Mouse (Mus musculus) limb, embryonic 12.5 days (tissue): Measurements from ENCODE around the gene Aktip. TPM values are rescaled to one million over a fixed set of nuclear protein-coding genes. Genes with fewer than 3 reads are reported as not detected.
A peak's percentile ranks its signal among the peaks of the same experiment; 100 is the strongest.

Experiments
- ATAC-seq: fragments of 200-750 bp; cut with Nextera tagmentation; 2 replicates; pipeline ENCODE4 v1.8.0; 2017; ENCODE audit warnings: low read depth, moderate TSS enrichment; ENCODE audit not compliant: insufficient number of reproducible peaks, insufficient read depth, low FRiP score, low TSS enrichment
- H3K27ac ChIP-seq: fragments of 300-500 bp; sonication (generic); 2 replicates; pipeline ENCODE4 v1.5.1; 2016; ENCODE audit warnings: mild to moderate bottlenecking, moderate library complexity
- H3K27me3 ChIP-seq: fragments of 300-500 bp; sonication (generic); 2 replicates; pipeline ENCODE4 v1.6.1; 2016; ENCODE audit warnings: mild to moderate bottlenecking, moderate library complexity
- H3K36me3 ChIP-seq: fragments of 300-500 bp; sonication (generic); 2 replicates; pipeline ENCODE4 v1.6.1; 2016; ENCODE audit warnings: mild to moderate bottlenecking, moderate library complexity
- H3K4me1 ChIP-seq: fragments of 300-500 bp; sonication (generic); replicated peaks from 2 replicates; pipeline ENCODE4 v1.6.1; 2016
- H3K4me2 ChIP-seq: fragments of 300-500 bp; sonication (generic); 2 replicates; pipeline ENCODE4 v1.6.1; 2016; ENCODE audit warnings: mild to moderate bottlenecking, moderate library complexity
- H3K4me3 ChIP-seq: fragments of 300-500 bp; sonication (generic); replicated peaks from 2 replicates; pipeline ENCODE4 v1.5.1; 2016; ENCODE audit warnings: mild to moderate bottlenecking
- H3K9ac ChIP-seq: fragments of 300-500 bp; sonication (generic); replicated peaks from 2 replicates; pipeline ENCODE4 v1.6.1; 2016; ENCODE audit warnings: mild to moderate bottlenecking, moderate library complexity
- H3K9me3 ChIP-seq: fragments of 300-500 bp; sonication (generic); 2 replicates; pipeline ENCODE4 v1.6.1; 2016; ENCODE audit warnings: mild to moderate bottlenecking, moderate library complexity
- WGBS: fragments of 180-500 bp; shearing (Covaris S2); methylation state at CpG from one replicate; pipeline ENCODE4 v1.1.7; 2016; 5-methylcytosine and 5-hydroxymethylcytosine counted together
- polyA plus RNA-seq: library from polyadenylated mRNA; unstranded; fragments of >200 nt; fragmentation: Nextera tagmentation; extraction: Ambion mirVana; gene quantifications from 2 replicates; pipeline ENCODE4 v1.2.1, GENCODE M21; 2016

Aktip gene
- polyA plus RNA-seq, 1 experiment from 2014 or later, result 43.0 TPM

DNA sequence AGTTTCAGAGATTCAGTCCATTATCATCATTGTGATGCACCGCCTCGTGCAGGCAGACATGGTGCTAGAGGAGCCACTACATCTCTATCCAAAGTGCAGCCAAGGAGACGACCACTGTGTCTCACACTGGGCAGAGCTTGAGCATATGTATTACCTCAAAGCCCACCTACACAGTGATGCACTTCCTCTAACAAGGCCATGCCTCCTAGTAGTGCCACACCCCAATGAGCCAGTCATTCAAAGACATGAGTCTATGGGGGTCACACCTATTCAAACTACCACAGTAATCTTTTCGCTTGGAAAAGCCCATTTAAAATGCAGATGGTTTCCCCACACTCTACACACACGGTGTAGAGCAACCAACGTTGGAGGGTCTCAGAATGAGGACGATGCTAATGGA, 48.2 kb downstream of the Aktip start:
- WGBS, result 87% methylated on average over 7 of the region's 7 CpGs

GRCm38 (mm10) chr8:91149298-91149697, 50.5 kb downstream of the Aktip start:
- no peaks in the 10 kb centered on the region for H3K4me1 ChIP-seq
- no peaks in the 10 kb centered on the region for H3K9me3 ChIP-seq
- H3K27ac ChIP-seq, result no peak overlapping the region
- no peaks in the 10 kb centered on the region for H3K36me3 ChIP-seq
- 58% methylated on average over 3 of the region's 3 CpGs for WGBS
- H3K9ac ChIP-seq, result no peak overlapping the region
- no peak overlapping the region for H3K4me2 ChIP-seq
- peaks cover 11% of the 10 kb centered on the region for H3K27me3 ChIP-seq
- ATAC-seq, result no peak
- H3K4me3 ChIP-seq, result no peak overlapping the region

More for the DNA sequence above, 48.2 kb downstream of the Aktip start:
- Histone ChIP-seq H3K9ac (no peak overlapping the region), H3K27me3 (peaks cover 11% of the 10 kb centered on the region), H3K36me3 (no peaks in the 10 kb centered on the region), H3K27ac (no peak overlapping the region), H3K4me1 (no peaks in the 10 kb centered on the region), H3K4me3 (no peak overlapping the region), H3K9me3 (no peaks in the 10 kb centered on the region), H3K4me2 (no peak overlapping the region)
- ATAC-seq, result no peak

DNA sequence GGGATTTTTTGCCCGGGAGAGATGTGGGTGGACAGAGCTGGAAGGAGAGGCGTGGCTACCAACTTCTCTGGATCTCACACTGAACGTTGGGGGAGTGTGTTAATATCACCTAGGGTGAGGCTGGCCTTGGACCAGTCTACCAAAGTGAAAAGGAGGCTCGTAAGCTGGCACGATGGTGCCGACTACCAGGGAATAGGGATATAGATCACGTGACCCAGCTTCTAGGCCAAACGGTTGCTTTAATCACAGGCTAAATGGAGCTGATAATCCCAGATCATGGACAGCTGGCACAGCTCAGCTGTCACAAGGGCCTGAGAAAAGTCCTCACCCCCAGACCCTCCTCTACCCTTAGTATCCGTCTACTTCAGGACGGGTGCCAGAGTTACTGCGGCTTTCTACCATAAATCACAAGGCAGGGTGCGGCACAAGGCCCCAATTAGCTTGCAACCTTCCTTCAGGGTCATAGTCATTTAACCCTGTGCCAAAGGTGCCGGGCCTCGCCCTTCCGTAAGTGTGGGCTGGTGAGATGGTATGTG, 51.1 kb downstream of the Aktip start:
- Histone ChIP-seq H3K36me3 (no peaks in the 10 kb centered on the region), H3K4me2 (no peak overlapping the region; the same call in 1 of the 2 replicates), H3K9me3 (no peaks in the 10 kb centered on the region), H3K27ac (no peak overlapping the region), H3K27me3 (peaks cover 11% of the 10 kb centered on the region), H3K4me1 (no peaks in the 10 kb centered on the region), H3K4me3 (no peak overlapping the region), H3K9ac (no peak overlapping the region)
- ATAC-seq, result no peak
- WGBS, result 32% methylated on average over 15 of the region's 15 CpGs

DNA sequence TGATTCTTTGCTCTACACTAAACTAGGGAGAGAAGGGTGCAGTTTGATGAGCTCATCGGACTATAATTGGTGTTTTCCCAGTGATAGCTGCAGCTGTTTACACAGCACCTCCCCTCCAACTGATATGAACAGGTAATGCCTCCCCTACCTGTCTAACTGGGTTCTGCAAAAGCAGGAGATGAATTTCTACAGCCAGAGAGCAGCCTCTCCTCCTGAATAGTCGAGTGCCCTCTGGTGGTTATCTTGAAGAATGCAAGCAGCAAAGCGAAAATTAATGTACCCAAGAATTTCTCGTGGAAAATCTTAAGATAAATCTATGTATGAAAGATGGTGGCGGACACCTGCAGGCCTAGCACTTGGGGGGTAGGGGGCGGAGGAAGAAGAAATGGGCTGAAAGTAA, 52.1 kb downstream of the Aktip start:
- H3K4me2 ChIP-seq, result no peak overlapping the region; the same call in 1 of the 2 replicates
- WGBS, result 15% methylated on average over 6 of the region's 6 CpGs

DNA sequence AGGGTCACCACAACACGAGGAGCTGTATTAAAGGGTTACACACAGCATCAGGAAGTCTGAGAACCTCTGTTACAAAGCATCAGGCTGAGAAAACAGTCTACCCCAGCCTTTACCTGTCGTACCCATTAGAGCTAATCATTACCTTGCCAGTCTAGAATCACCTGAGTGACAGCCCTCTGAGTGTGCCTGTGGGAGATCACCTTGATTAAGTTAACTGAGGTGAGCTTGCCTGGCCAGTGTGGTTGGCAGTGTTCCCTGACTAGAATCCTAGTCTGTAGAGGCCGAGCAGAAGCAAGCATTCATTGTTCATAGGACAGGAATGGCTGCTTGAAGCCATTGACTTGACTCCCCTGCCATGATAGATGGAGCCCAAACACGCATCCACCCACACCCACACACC, 58.9 kb downstream of the Aktip start:
- Histone ChIP-seq H3K9ac (no peak overlapping the region), H3K27me3 (no peaks in the 10 kb centered on the region), H3K27ac (no peak overlapping the region), H3K4me2 (no peak overlapping the region), H3K9me3 (peaks cover 6% of the 10 kb centered on the region; the same call in 1 of the 2 replicates), H3K4me3 (no peak overlapping the region), H3K4me1 (0 out of 2 replicates have a peak, but pooled peaks cover under 1% of the 10 kb centered on the region), H3K36me3 (no peaks in the 10 kb centered on the region)
- ATAC-seq, result no peak
- WGBS, result 82% methylated on average over 4 of the region's 4 CpGs

More for the DNA sequence above, 52.1 kb downstream of the Aktip start:
- Histone ChIP-seq H3K27ac (no peak overlapping the region), H3K4me1 (no peaks in the 10 kb centered on the region), H3K9me3 (no peaks in the 10 kb centered on the region), H3K9ac (no peak overlapping the region), H3K27me3 (peaks cover 11% of the 10 kb centered on the region), H3K4me3 (no peak overlapping the region), H3K36me3 (no peaks in the 10 kb centered on the region)
- ATAC-seq, result no peak

- Histone ChIP-seq H3K9me3 (no peaks in the 10 kb centered on the region), H3K4me2 (no peak overlapping the region), H3K4me3 (no peak overlapping the region), H3K4me1 (peaks cover 16% of the 10 kb centered on the region), H3K27me3 (no peaks in the 10 kb centered on the region), H3K36me3 (peaks cover 3% of the 10 kb centered on the region; the same call in 1 of the 2 replicates), H3K27ac (no peak overlapping the region), H3K9ac (no peak overlapping the region)
- 66% methylated on average over 14 of the region's 14 CpGs for WGBS
- ATAC-seq, result no peak
Observed at GRCm38 (mm10) chr8:91135308-91136181, 64.2 kb downstream of the Aktip start.

DNA sequence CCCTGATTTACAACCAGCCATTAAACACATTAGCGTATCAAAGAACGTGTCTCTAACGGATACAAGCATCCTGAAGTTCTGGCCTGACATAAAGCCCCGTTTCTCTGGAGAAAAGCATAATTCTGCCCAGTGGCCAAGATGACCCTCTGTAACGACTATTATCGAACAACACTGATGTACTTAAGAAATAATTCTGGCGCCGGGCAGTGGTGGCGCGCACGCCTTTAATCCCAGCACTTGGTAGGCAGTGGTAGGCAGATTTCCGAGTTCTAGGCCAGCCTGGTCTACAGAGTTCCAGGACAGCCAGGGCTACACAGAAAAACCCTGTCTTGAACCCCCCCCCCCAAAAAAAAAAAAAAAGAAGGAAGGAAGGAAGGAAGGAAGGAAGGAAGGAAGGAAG, 65.1 kb downstream of the Aktip start:
- H3K9me3 ChIP-seq, result no peaks in the 10 kb centered on the region
- WGBS, result 40% methylated on average over 12 of the region's 12 CpGs
- peak overlapping the region; percentile 86 for H3K4me3 ChIP-seq
- H3K36me3 ChIP-seq, result peaks cover 8% of the 10 kb centered on the region
- H3K9ac ChIP-seq, result no peak overlapping the region
- ATAC-seq, result no peak
- H3K27ac ChIP-seq, result 0 out of 2 replicates have a peak overlapping the region, but pooled peaks have one; percentile 17
- no peaks in the 10 kb centered on the region for H3K27me3 ChIP-seq
- peaks cover 16% of the 10 kb centered on the region for H3K4me1 ChIP-seq
- H3K4me2 ChIP-seq, result peak overlapping the region; percentile 90

DNA sequence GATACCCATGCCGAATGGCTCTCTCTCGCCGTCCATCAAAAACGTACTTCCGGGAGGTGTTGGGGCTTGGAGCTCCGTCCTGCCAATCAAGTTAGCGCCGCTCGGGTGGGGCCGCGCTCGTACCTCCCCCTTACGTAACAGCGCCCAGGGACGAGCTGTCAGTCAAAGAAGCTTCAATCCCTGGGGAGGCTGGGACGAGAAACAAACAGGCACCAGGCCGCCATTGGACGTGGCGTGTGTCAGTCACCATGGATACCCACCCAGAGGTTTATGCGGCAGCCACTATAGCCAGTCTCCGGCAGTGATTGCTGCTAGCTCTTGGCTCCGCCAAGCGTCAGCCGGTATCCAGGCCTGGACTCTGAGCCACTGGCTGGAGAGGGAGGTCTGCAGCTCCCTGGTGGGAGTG, 65.7 kb downstream of the Aktip start:
- Histone ChIP-seq H3K27me3 (no peaks in the 10 kb centered on the region), H3K4me3 (peak overlapping the region; percentile 86), H3K4me2 (peak overlapping the region; percentile 90), H3K36me3 (peaks cover 13% of the 10 kb centered on the region), H3K9me3 (no peaks in the 10 kb centered on the region), H3K27ac (peak overlapping the region; percentile 45), H3K9ac (peak overlapping the region; percentile 70; the same call in 1 of the 2 replicates), H3K4me1 (peaks cover 16% of the 10 kb centered on the region)
- whole genome bisulfite sequencing, result under 1% methylated on average over 24 of the region's 24 CpGs
- ATAC-seq, result peak; percentile 99

DNA sequence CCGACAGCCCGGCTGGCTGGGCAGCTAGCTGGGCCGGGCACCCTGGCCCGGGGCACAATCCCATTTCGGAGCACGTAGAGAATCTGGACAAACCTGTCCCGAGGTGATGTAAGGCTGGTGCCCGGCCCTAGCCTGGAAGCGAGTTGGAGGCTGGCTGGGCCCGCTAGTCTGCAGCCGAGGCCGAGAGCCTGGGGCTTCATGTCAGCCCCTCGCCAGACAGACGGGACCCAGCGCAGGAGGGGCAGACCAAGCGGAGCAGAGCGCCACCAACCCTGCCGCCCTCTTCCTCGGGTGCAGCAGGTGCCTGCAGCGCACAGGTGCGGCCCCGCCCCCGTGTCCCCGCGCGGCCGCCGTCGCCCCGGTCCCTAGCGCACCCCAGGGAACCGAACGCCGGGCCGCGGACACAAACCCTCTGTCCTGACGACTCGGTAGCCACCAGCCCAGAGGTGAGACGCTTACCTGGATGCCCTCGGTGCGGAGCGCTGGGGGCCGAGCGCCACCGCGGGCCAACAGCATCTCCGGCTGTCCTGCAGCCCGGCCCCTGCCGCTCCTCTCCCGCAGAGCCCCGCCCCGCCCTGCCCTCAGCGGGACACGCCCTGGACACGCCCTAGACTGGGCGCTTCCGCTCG, 66.2 kb downstream of the Aktip start:
- Histone ChIP-seq H3K4me3 (peak overlapping the region; percentile 86), H3K4me2 (peak overlapping the region; percentile 90), H3K27ac (no peak overlapping the region), H3K36me3 (peaks cover 19% of the 10 kb centered on the region), H3K9me3 (no peaks in the 10 kb centered on the region), H3K9ac (peak overlapping the region; percentile 70), H3K27me3 (no peaks in the 10 kb centered on the region), H3K4me1 (peaks cover 16% of the 10 kb centered on the region)
- ATAC-seq, result no peak; the same call in 1 of the 2 replicates
- WGBS, result 1% methylated on average over 58 of the region's 58 CpGs

- Histone ChIP-seq H3K4me2 (peak overlapping the region; percentile 90), H3K36me3 (peaks cover 27% of the 10 kb centered on the region), H3K9me3 (no peaks in the 10 kb centered on the region), H3K9ac (no peak overlapping the region), H3K27me3 (no peaks in the 10 kb centered on the region), H3K4me1 (peaks cover 16% of the 10 kb centered on the region), H3K4me3 (peak overlapping the region; percentile 86), H3K27ac (no peak overlapping the region)
- no peak for ATAC-seq
- 83% methylated on average over 4 of the region's 4 CpGs for WGBS
Observed at GRCm38 (mm10) chr8:91132731-91133130, 67.0 kb downstream of the Aktip start.

GRCm38 (mm10) chr8:91126786-91127185, 73.0 kb downstream of the Aktip start:
- Histone ChIP-seq H3K4me2 (no peak overlapping the region), H3K4me1 (no peaks in the 10 kb centered on the region), H3K4me3 (no peak overlapping the region), H3K27ac (no peak overlapping the region), H3K36me3 (peaks cover 73% of the 10 kb centered on the region), H3K9me3 (no peaks in the 10 kb centered on the region), H3K9ac (no peak overlapping the region), H3K27me3 (no peaks in the 10 kb centered on the region)
- no peak for ATAC-seq
- 94% methylated on average over 8 of the region's 8 CpGs for WGBS
